Mouse (Mus musculus) liver, embryonic 14.5 days (tissue): Measurements from ENCODE around the gene Mtmr12.

Experiments
- CTCF ChIP-seq: IDR thresholded peaks from 2 replicates; pipeline ENCODE4 v1.5.1; 2016; ENCODE audit warnings: antibody characterized with exemption, low read depth, control low read depth
- EP300 ChIP-seq: IDR thresholded peaks from 2 replicates; pipeline ENCODE4 v1.6.1; 2016; ENCODE audit warnings: antibody characterized with exemption, low read depth

GRCm38 (mm10) chr15:12230243-12230935, 25.6 kb downstream of the Mtmr12 start:
- no peak for TF ChIP-seq CTCF
- no peak for TF ChIP-seq EP300
